Comparison of ENCODE assay signal across 18 mouse cellular contexts in the genomic region with DNA sequence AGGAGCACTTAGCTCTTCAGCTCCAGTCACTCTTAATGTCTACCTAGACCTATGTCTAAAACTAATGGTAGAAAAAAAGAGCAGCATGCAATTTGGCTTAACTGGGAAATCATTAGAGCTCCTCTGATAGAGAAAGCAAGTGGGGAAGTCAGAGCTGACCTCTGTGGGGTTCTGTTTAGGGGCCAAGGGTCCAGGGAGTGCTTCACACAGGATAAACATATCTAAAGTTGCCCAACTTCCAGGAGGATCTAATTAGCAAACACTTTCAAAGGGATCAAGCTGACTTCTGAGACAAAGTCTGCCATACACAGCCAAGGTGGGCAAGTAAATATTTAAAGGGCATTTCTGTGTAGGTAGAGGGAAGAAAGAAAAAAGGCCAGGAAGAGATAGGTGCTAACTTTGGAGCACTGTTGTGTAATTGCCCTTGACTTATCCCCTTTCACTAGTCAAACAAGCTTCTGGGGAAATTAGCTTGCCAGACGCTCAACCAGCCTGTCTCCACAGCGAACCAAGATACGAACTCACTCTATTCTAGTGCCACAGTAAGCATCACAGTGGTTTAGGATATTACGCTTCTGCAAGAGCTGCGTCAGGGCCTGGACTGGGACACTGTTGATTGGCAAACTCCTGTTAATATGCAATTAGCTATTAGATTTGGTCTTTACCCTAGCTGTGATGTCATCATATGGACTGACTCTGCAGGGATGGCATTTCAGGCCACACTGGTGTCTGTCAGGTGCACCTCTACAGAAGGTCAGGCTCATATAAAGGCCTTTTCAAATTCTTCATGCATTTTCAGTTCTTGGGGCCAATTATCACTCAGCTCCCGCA.
DNase-seq lines count a peak whose midpoint lies in the region; ATAC-seq and TF ChIP-seq lines count a peak whose summit lies in the region.
"Had no signal": no experiment of that assay in that cellular context is flagged by ENCODE, and none has a peak within 500 bp of the region (broad histone marks: within the 10 kb centered on the region; RNA-seq: fewer than 3 reads in every experiment).

No protein-coding gene starts in this region.

- H3K4me2 ChIP-seq in neural tube, embryonic 15.5 days: no peak overlapping the region
- no peak overlapping the region for H3K4me2 ChIP-seq in liver, embryonic 14.5 days (ENCODE audit: low read depth)
- no peak overlapping the region for H3K4me2 ChIP-seq in stomach, embryonic 15.5 days
- no peak overlapping the region for H3K4me2 ChIP-seq in heart, embryonic 12.5 days
- no peak overlapping the region for H3K4me2 ChIP-seq in forebrain, embryonic 12.5 days
- H3K4me2 ChIP-seq: forebrain, embryonic 15.5 days; heart, embryonic 15.5 days; hindbrain, embryonic 14.5 days had no signal

- H3K9me3 ChIP-seq in neural tube, embryonic 15.5 days (replicated peaks): no peaks in the 10 kb centered on the region
- no peaks in the 10 kb centered on the region for H3K9me3 ChIP-seq in liver, embryonic 14.5 days (ENCODE audit: control insufficient read depth, low read length)
- no peaks in the 10 kb centered on the region for H3K9me3 ChIP-seq in stomach, embryonic 15.5 days
- no peaks in the 10 kb centered on the region for H3K9me3 ChIP-seq in heart, embryonic 12.5 days (replicated peaks)
- H3K9me3 ChIP-seq in forebrain, embryonic 12.5 days: no peaks in the 10 kb centered on the region
- H3K9me3 ChIP-seq: embryonic facial prominence, embryonic 10.5 days; forebrain, embryonic 15.5 days; heart, embryonic 10.5 days; heart, embryonic 15.5 days; hindbrain, embryonic 10.5 days had no signal

- no peak for TF ChIP-seq EP300 in liver, embryonic 14.5 days (IDR thresholded peaks at IDR 0.05; ENCODE audit: low read depth)

- no peaks in the 10 kb centered on the region for H3K4me1 ChIP-seq in neural tube, embryonic 15.5 days
- peaks cover 0 to 4% of the 10 kb centered on the region in 2 experiments; a peak in 1 of 4 replicates for H3K4me1 ChIP-seq in liver, embryonic 14.5 days (replicated peaks; ENCODE audit: control insufficient read depth in 2 of 2, insufficient read depth in 2 of 2, low read length in 1 of 2)
- no peaks in the 10 kb centered on the region for H3K4me1 ChIP-seq in stomach, embryonic 15.5 days
- no peaks in the 10 kb centered on the region for H3K4me1 ChIP-seq in heart, embryonic 12.5 days (replicated peaks)
- H3K4me1 ChIP-seq in forebrain, embryonic 12.5 days: no peaks in the 10 kb centered on the region
- H3K4me1 ChIP-seq: embryonic facial prominence, embryonic 10.5 days; forebrain, embryonic 15.5 days; heart, embryonic 10.5 days; heart, embryonic 15.5 days; hindbrain, embryonic 10.5 days had no signal

- no peaks in the 10 kb centered on the region for H3K27me3 ChIP-seq in neural tube, embryonic 15.5 days (replicated peaks)
- H3K27me3 ChIP-seq in liver, embryonic 14.5 days (ENCODE audit: control insufficient read depth, insufficient read depth, low read length): no peaks in the 10 kb centered on the region
- no peaks in the 10 kb centered on the region for H3K27me3 ChIP-seq in stomach, embryonic 15.5 days (replicated peaks)
- no peaks in the 10 kb centered on the region for H3K27me3 ChIP-seq in heart, embryonic 12.5 days (replicated peaks)
- no peaks in the 10 kb centered on the region for H3K27me3 ChIP-seq in forebrain, embryonic 12.5 days
- H3K27me3 ChIP-seq: forebrain, embryonic 15.5 days; heart, embryonic 15.5 days had no signal

- no peaks in the 10 kb centered on the region for H3K36me3 ChIP-seq in neural tube, embryonic 15.5 days
- no peaks in the 10 kb centered on the region for H3K36me3 ChIP-seq in liver, embryonic 14.5 days (replicated peaks; ENCODE audit: control insufficient read depth, insufficient read depth, low read depth)
- H3K36me3 ChIP-seq in stomach, embryonic 15.5 days: no peaks in the 10 kb centered on the region
- no peaks in the 10 kb centered on the region for H3K36me3 ChIP-seq in heart, embryonic 12.5 days
- H3K36me3 ChIP-seq in forebrain, embryonic 12.5 days (replicated peaks): no peaks in the 10 kb centered on the region
- H3K36me3 ChIP-seq: embryonic facial prominence, embryonic 10.5 days; forebrain, embryonic 15.5 days; heart, embryonic 10.5 days; heart, embryonic 15.5 days; hindbrain, embryonic 10.5 days had no signal

- no peak for ATAC-seq in neural tube, embryonic 15.5 days (ENCODE audit: low FRiP score)
- peak; percentile 73 for ATAC-seq in liver, embryonic 14.5 days (ENCODE audit: insufficient read depth)
- ATAC-seq in stomach, embryonic 15.5 days (ENCODE audit: insufficient read depth, low FRiP score, low read depth): peak; percentile 43; the same call in 1 of the 2 replicates
- no peak for ATAC-seq in heart, embryonic 12.5 days (ENCODE audit: insufficient number of reproducible peaks, low FRiP score)
- no peak for ATAC-seq in forebrain, embryonic 12.5 days (ENCODE audit: low FRiP score)
- ATAC-seq: forebrain, embryonic 15.5 days had no signal

- no peak overlapping the region for H3K27ac ChIP-seq in neural tube, embryonic 15.5 days (replicated peaks)
- H3K27ac ChIP-seq in liver, embryonic 14.5 days: no peak overlapping the region
- H3K27ac ChIP-seq in stomach, embryonic 15.5 days: no peak overlapping the region
- H3K27ac ChIP-seq in heart, embryonic 12.5 days (ENCODE audit: poor library complexity, severe bottlenecking): no peak overlapping the region
- H3K27ac ChIP-seq in forebrain, embryonic 12.5 days: no peak overlapping the region
- H3K27ac ChIP-seq: embryonic facial prominence, embryonic 10.5 days; forebrain, embryonic 15.5 days; heart, embryonic 10.5 days; heart, embryonic 15.5 days; hindbrain, embryonic 10.5 days; hindbrain, embryonic 14.5 days had no signal

- TF ChIP-seq CTCF in liver, embryonic 14.5 days (IDR thresholded peaks at IDR 0.05; ENCODE audit: low read depth): no peak

- H3K9ac ChIP-seq in neural tube, embryonic 15.5 days (replicated peaks): no peak overlapping the region
- H3K9ac ChIP-seq in liver, embryonic 14.5 days (replicated peaks): no peak overlapping the region
- no peak overlapping the region for H3K9ac ChIP-seq in stomach, embryonic 15.5 days
- H3K9ac ChIP-seq in heart, embryonic 12.5 days: no peak overlapping the region
- no peak overlapping the region for H3K9ac ChIP-seq in forebrain, embryonic 12.5 days
- H3K9ac ChIP-seq: forebrain, embryonic 15.5 days; heart, embryonic 15.5 days; hindbrain, embryonic 14.5 days had no signal

- WGBS in neural tube, embryonic 15.5 days: 84% methylated on average over 6 of the region's 6 CpGs
- WGBS in liver, embryonic 14.5 days (ENCODE audit: insufficient replicate concordance): 67% methylated on average over 6 of the region's 6 CpGs
- 72% methylated on average over 6 of the region's 6 CpGs for WGBS in stomach, embryonic 15.5 days
- WGBS in heart, embryonic 12.5 days: 84% methylated on average over 6 of the region's 6 CpGs
- WGBS in forebrain, embryonic 12.5 days: 72% methylated on average over 6 of the region's 6 CpGs

- no peak overlapping the region for H3K4me3 ChIP-seq in neural tube, embryonic 15.5 days (replicated peaks)
- no peak overlapping the region for H3K4me3 ChIP-seq in liver, embryonic 14.5 days (ENCODE audit: insufficient read depth in 1 of 2, low read depth in 2 of 2, low read length in 2 of 2)
- H3K4me3 ChIP-seq in stomach, embryonic 15.5 days (replicated peaks): no peak overlapping the region
- H3K4me3 ChIP-seq in heart, embryonic 12.5 days: no peak overlapping the region
- no peak overlapping the region for H3K4me3 ChIP-seq in forebrain, embryonic 12.5 days (replicated peaks)
- H3K4me3 ChIP-seq: embryonic facial prominence, embryonic 10.5 days; forebrain, embryonic 15.5 days; heart, embryonic 10.5 days; heart, embryonic 15.5 days; hindbrain, embryonic 10.5 days had no signal

- peak; percentile 5 for DNase-seq in neural tube, embryonic 10.5 days (ENCODE audit: extremely low spot score, low spot score)
- peak in 2 of 3 experiments; percentile 27 to 28 for DNase-seq in liver, embryonic 14.5 days (ENCODE audit: low read depth in 3 of 3, low spot score in 3 of 3)
- no peak for DNase-seq in cerebellum, adult 9-11 months
- DNase-seq: adrenal gland, adult 2 months; cerebellum, adult 18-20 months; cerebellum, postnatal 10 days; heart, adult 18-20 months; heart, postnatal 14 days had no signal

Comparison
In these comparisons a context has a peak if more than half of its experiments do, and no peak if none do; other contexts are left out.
1. ATAC-seq: peak in liver, embryonic 14.5 days (single experiment) and stomach, embryonic 15.5 days (single experiment); none in neural tube, embryonic 15.5 days (single experiment), heart, embryonic 12.5 days (single experiment) and forebrain, embryonic 12.5 days (single experiment).